Mouse (Mus musculus) C2C12 (cell line): ENCODE data around the gene Mvb12a. TPM values are rescaled to one million over a fixed set of nuclear protein-coding genes. Genes with fewer than 3 reads are reported as not detected.

Experiments
- H3K27me3 ChIP-seq: one replicate; pipeline ENCODE4 v1.6.1; 2011; ENCODE audit not compliant: control insufficient read depth, insufficient read depth, insufficient read length
- H3K36me3 ChIP-seq: one replicate; pipeline ENCODE4 v1.6.1; 2011; ENCODE audit not compliant: control insufficient read depth, insufficient read depth
- H3K4me3 ChIP-seq: one replicate; pipeline ENCODE4 v1.5.1; 2011; ENCODE audit warnings: mild to moderate bottlenecking, control low read depth; ENCODE audit not compliant: poor library complexity, insufficient read depth, severe bottlenecking
- H3K79me2 ChIP-seq: one replicate; pipeline ENCODE4 v1.6.1; 2011; ENCODE audit not compliant: control insufficient read depth, insufficient read depth
- H3K79me3 ChIP-seq: one replicate; pipeline ENCODE4 v1.6.1; 2011; ENCODE audit warnings: low read depth, control low read depth
- H3ac ChIP-seq: one replicate; pipeline ENCODE3; 2011; ENCODE audit warnings: low read depth; ENCODE audit not compliant: control insufficient read depth, insufficient read length
- CEBPB ChIP-seq: IDR thresholded peaks from one replicate; pipeline ENCODE4 v1.6.1; 2011; ENCODE audit warnings: low read depth, mild to moderate bottlenecking, control low read depth, moderate library complexity
- CTCF ChIP-seq: IDR thresholded peaks from one replicate; pipeline ENCODE4 v1.5.1; 2011; ENCODE audit not compliant: control insufficient read depth, insufficient read depth, insufficient read length
- FOSL1 ChIP-seq: IDR thresholded peaks from one replicate; pipeline ENCODE4 v1.8.0; 2011; ENCODE audit warnings: mild to moderate bottlenecking, low read length; ENCODE audit not compliant: poor library complexity, insufficient read depth, severe bottlenecking
- MAX ChIP-seq: IDR thresholded peaks from one replicate; pipeline ENCODE4 v1.6.1; 2011; ENCODE audit warnings: mild to moderate bottlenecking, control low read depth
- MYOD1 ChIP-seq: IDR thresholded peaks from one replicate; pipeline ENCODE4 v1.6.1; 2011; ENCODE audit warnings: low read depth; ENCODE audit not compliant: control insufficient read depth, insufficient read length
- MYOG ChIP-seq: IDR thresholded peaks from one replicate; pipeline ENCODE4 v1.6.1; 2011; ENCODE audit not compliant: control insufficient read depth, insufficient read length; ENCODE audit errors: extremely low read depth
- USF1 ChIP-seq: IDR thresholded peaks from one replicate; pipeline ENCODE4 v1.6.1; 2011; ENCODE audit warnings: low read depth, mild to moderate bottlenecking, control low read depth, moderate library complexity
- polyA plus RNA-seq: library from polyadenylated mRNA; unstranded; fragments of >200 nt; fragmentation: generic; extraction: Trizol; gene quantifications from one replicate; pipeline ENCODE4 v1.2.1, GENCODE M21; 2012; ENCODE audit warnings: missing spikeins

Mvb12a gene
- polyA plus RNA-seq, 1 experiment = 70.7 TPM

DNA sequence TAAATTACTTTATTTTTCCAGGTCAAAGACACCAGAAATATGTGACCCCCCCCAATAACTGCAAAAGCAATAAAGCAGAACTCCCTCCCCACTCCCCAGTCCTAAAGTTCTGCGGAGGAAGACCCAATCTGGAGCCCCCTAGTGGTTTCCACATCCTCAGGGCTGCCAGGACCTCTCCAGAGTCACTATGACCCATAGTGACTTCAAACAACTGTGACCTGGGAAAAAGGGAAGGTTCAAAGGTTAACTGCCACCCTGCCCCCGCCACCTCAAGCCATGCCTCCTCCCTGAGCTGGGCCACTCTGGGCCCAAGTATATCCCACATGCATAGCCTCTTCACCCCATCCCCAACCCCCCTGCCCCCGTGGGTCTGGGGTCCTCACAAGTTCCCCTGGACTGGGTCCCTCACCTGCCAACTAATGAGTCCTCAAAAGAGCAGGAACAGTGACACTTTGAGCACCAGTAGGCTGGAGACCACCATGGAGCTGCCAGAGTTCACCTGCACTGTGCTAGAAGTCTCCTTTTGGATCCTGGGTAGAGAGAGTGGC, 8.4 kb upstream of the Mvb12a start:
- H3K27me3 ChIP-seq = no peaks in the 10 kb centered on the region
- no peaks in the 10 kb centered on the region for H3K79me3 ChIP-seq
- H3K36me3 ChIP-seq = no peaks in the 10 kb centered on the region
- H3K4me3 ChIP-seq = no peak overlapping the region
- no peak for TF ChIP-seq CEBPB
- no peak for TF ChIP-seq MYOG
- TF ChIP-seq CTCF = no peak
- no peak for TF ChIP-seq MAX
- no peak for TF ChIP-seq FOSL1
- TF ChIP-seq MYOD1 = no peak
- TF ChIP-seq USF1 = no peak
- no peak overlapping the region for H3ac ChIP-seq
- H3K79me2 ChIP-seq = no peaks in the 10 kb centered on the region

DNA sequence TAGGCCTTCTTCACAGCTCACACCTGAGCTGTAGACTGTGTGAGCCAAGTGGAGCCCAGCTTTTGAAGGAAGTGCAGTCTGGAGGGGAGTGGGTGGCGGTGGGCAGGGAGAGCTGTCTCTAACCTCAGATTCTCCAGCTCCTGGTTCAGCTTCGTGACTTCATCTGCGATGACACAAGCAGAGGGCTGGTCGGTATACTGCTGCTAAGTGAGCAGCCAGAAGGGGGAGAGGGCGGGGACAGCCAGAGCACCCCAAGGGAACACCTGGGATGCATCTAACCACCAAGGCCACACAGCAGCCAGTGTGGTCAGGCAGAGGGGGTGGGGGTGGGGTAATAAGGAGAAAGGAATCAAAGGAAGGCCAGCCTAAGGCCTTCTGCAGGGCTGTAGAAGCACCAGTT, 7.1 kb upstream of the Mvb12a start:
- H3K79me3 ChIP-seq = no peaks in the 10 kb centered on the region
- no peaks in the 10 kb centered on the region for H3K79me2 ChIP-seq
- no peak overlapping the region for H3K4me3 ChIP-seq
- no peaks in the 10 kb centered on the region for H3K27me3 ChIP-seq
- no peaks in the 10 kb centered on the region for H3K36me3 ChIP-seq
- no peak for TF ChIP-seq CEBPB
- no peak for TF ChIP-seq FOSL1
- no peak for TF ChIP-seq USF1
- TF ChIP-seq CTCF = no peak
- TF ChIP-seq MYOG = no peak
- no peak for TF ChIP-seq MAX
- no peak for TF ChIP-seq MYOD1
- H3ac ChIP-seq = no peak overlapping the region

DNA sequence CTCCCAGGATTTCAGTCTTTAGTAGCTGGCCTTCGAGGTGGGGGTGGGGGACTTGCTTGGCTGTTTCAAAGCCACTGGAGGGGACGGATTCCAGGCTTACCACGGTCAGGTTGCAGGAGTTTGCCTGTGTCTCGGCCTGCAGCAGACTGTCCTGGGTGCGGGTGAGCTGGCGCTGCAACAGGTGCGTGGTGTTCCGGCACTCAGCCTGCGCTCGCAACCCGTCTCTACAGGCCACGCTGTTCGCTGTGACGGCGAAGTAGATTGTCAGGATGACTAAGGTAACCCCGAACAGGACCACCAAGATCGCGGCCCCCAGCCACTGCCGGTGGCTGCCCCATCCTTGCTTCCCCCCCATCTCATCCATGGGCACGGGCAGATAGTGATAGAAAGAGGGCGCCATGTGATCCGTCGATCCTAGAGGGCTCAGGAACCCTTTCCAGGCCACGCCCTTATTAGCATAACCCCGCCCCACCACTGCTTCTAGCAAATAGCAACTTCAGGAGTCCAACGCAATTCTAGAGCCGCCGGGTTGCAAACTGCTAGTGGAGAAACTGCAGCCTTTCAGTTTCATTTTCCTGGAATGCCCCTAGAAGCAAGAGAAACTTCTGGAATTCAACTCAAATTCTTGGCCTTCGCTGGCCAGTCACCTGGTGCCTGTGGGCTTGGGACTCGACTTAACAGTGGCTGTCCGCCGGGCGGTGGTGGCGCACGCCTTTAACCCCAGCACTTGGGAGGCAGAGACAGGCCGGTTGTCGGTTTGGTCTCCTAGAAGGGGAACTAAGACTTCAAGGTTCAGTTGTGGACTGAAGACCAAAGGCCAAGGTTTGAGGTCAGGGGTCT, 5.5 kb upstream of the Mvb12a start, which contains the start of gene Bst2:
Bst2 (minus strand) TSS at position 429 of the 840 bp plus-strand sequence.
- H3K79me3 ChIP-seq = no peaks in the 10 kb centered on the region
- H3K36me3 ChIP-seq = no peaks in the 10 kb centered on the region
- peak within 1 kb of the TSS; percentile 38 for H3K4me3 ChIP-seq
- H3ac ChIP-seq = peak within 1 kb of the TSS; percentile 39
- TF ChIP-seq MYOG (no peak), MYOD1 (peak; percentile 73), USF1 (peak; percentile 64), CTCF (peak; percentile 14), CEBPB (no peak)
- H3K79me2 ChIP-seq = no peaks in the 10 kb centered on the region
- no peaks in the 10 kb centered on the region for H3K27me3 ChIP-seq

DNA sequence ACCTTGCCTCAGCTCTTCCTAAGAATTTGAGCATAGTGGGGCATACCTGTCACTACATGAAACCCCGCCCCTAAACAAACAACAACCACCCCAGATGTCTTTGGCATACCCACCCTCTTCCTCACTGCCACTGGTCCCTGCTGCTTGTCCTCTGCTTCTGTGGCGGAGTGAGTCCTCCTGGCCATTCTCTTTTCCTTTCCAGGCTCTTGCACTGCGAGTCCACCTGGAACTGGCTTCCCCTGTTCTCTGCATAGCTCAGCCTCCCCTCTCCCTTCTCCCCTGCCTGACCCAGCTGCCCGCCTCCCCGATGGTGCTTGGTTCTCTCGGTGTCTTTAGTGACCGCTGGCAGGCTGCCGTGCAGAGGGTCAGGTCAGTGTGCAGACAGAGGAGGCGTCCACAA, 1.0 kb downstream of the Mvb12a start:
- Histone ChIP-seq H3K79me2 (peaks cover 12% of the 10 kb centered on the region), H3K27me3 (no peaks in the 10 kb centered on the region)

DNA sequence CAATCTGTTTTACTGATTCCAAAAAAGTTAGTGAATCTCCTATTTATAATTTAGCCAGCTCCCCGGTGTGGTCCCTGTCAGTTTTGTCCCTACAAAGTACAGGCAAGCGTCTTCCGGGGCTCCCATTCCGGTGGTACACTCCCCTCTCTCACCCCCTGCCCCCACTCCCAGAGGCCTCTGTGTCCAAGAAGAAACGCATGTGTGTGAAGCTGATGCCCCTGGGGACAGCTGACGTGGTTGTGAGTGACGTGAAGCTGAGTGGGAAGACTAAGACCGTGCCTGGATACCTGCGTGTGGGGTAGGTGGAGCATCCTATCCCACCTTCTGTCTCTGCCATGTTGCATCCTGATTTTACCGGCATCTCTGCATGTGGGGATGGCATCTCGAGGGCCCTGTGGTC, 2.3 kb downstream of the Mvb12a start:
- TF ChIP-seq MAX = no peak
- TF ChIP-seq FOSL1 = no peak
- TF ChIP-seq MYOG = no peak
- no peak for TF ChIP-seq MYOD1
- TF ChIP-seq USF1 = no peak
- no peak for TF ChIP-seq CEBPB
- H3K79me3 ChIP-seq = peaks cover 6% of the 10 kb centered on the region
- no peak overlapping the region for H3ac ChIP-seq
- H3K27me3 ChIP-seq = no peaks in the 10 kb centered on the region
- no peaks in the 10 kb centered on the region for H3K36me3 ChIP-seq
- H3K79me2 ChIP-seq = peaks cover 12% of the 10 kb centered on the region
- H3K4me3 ChIP-seq = no peak overlapping the region

More for the DNA sequence above, 1.0 kb downstream of the Mvb12a start:
- Histone ChIP-seq H3K79me3 (peaks cover 6% of the 10 kb centered on the region), H3K36me3 (no peaks in the 10 kb centered on the region), H3ac (no peak overlapping the region), H3K4me3 (peak overlapping the region; percentile 61)
- TF ChIP-seq MYOD1 = no peak
- TF ChIP-seq USF1 = no peak
- TF ChIP-seq MAX = no peak
- no peak for TF ChIP-seq CTCF
- TF ChIP-seq CEBPB = no peak
- TF ChIP-seq FOSL1 = no peak
- TF ChIP-seq MYOG = no peak

DNA sequence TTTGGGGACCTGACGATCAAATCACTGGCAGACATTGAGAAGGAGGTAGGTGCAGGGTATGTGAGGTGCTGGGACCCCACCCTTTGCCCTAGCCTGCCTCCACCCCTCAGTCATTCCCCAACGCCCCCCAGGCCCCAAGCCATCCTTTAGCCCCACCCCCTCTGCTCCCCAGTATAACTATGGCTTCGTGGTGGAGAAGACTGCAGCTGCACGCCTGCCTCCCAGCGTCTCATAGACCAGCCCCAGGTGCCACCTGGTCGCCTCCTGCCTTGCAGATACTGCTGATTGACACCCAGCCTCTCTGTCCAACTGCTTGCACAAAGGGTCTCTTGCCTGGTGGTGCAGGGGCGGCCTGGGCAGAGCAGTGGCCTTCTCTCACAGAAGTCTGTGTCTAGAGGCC, 4.9 kb downstream of the Mvb12a start:
- TF ChIP-seq MAX = no peak
- no peak for TF ChIP-seq FOSL1
- Histone ChIP-seq H3K4me3 (no peak overlapping the region), H3K79me2 (peaks cover 12% of the 10 kb centered on the region), H3K36me3 (no peaks in the 10 kb centered on the region), H3ac (no peak overlapping the region), H3K79me3 (peaks cover 6% of the 10 kb centered on the region), H3K27me3 (no peaks in the 10 kb centered on the region)
